Comparison of ENCODE assay signal across 8 mouse cellular contexts in genomic region chr5:9100849-9101801, GRCm38 (mm10). TPM values are rescaled to one million over a fixed set of nuclear protein-coding genes. Genes with fewer than 3 reads are reported as not detected.
DNase-seq lines count a peak whose midpoint lies in the region; ATAC-seq lines count a peak whose summit lies in the region.

No protein-coding gene starts in this region.

- H3K9ac ChIP-seq in heart, embryonic 11.5 days (ENCODE audit: low read depth, low read length): peak overlapping the region; percentile 73
- H3K9ac ChIP-seq in kidney, embryonic 15.5 days: peak overlapping the region; percentile 82

- ATAC-seq in heart, embryonic 11.5 days (replicated peaks; ENCODE audit: insufficient number of reproducible peaks, low FRiP score, low TSS enrichment): peak; percentile 73
- ATAC-seq in kidney, embryonic 15.5 days (replicated peaks; ENCODE audit: low FRiP score): peak; percentile 80

- peaks cover 22% of the 10 kb centered on the region for H3K27me3 ChIP-seq in embryonic facial prominence, embryonic 10.5 days (replicated peaks; ENCODE audit: low read depth, poor library complexity, severe bottlenecking)
- peaks cover 8% of the 10 kb centered on the region for H3K27me3 ChIP-seq in heart, embryonic 11.5 days (ENCODE audit: control insufficient read depth, insufficient read depth, low read length)
- peaks cover 9% of the 10 kb centered on the region; the same call in 1 of the 2 replicates for H3K27me3 ChIP-seq in kidney, embryonic 15.5 days

- H3K4me2 ChIP-seq in heart, embryonic 11.5 days: peak overlapping the region; percentile 93
- H3K4me2 ChIP-seq in kidney, embryonic 15.5 days: peak overlapping the region; percentile 73

- peaks cover 14% of the 10 kb centered on the region for H3K4me1 ChIP-seq in embryonic facial prominence, embryonic 10.5 days
- peaks cover 2% of the 10 kb centered on the region; the same call in 1 of the 2 replicates for H3K4me1 ChIP-seq in heart, embryonic 11.5 days (ENCODE audit: control insufficient read depth, insufficient read depth, low read length)
- peaks cover 8% of the 10 kb centered on the region for H3K4me1 ChIP-seq in kidney, embryonic 15.5 days

- peak overlapping the region; percentile 86 for H3K27ac ChIP-seq in embryonic facial prominence, embryonic 10.5 days (replicated peaks)
- H3K27ac ChIP-seq in heart, embryonic 11.5 days (ENCODE audit: low read depth, low read length): no peak overlapping the region
- peak overlapping the region; percentile 30 for H3K27ac ChIP-seq in kidney, embryonic 15.5 days

- peak; percentile 54 for DNase-seq in ES-CJ7 (ENCODE audit: low read depth, low spot score)
- DNase-seq in adrenal gland, postnatal 25 days: peak; percentile 66
- peak; percentile 73 for DNase-seq in embryonic facial prominence, embryonic 10.5 days (ENCODE audit: low spot score)
- peak; percentile 91 for DNase-seq in lung, postnatal 25 days (ENCODE audit: low spot score)
- DNase-seq in ovary, postnatal 14 days (ENCODE audit: low spot score): peak; percentile 41
- peak; percentile 44 to 63 for DNase-seq in urinary bladder, postnatal 4 days (ENCODE audit: low spot score in 2 of 2)

- peaks cover 5% of the 10 kb centered on the region; the same call in 1 of the 2 replicates for H3K9me3 ChIP-seq in embryonic facial prominence, embryonic 10.5 days
- H3K9me3 ChIP-seq in heart, embryonic 11.5 days (replicated peaks; ENCODE audit: control insufficient read depth, low read length): peaks cover 4% of the 10 kb centered on the region
- peaks cover 4% of the 10 kb centered on the region; the same call in 1 of the 2 replicates for H3K9me3 ChIP-seq in kidney, embryonic 15.5 days (replicated peaks)

- no peaks in the 10 kb centered on the region for H3K36me3 ChIP-seq in embryonic facial prominence, embryonic 10.5 days (replicated peaks)
- H3K36me3 ChIP-seq in heart, embryonic 11.5 days (ENCODE audit: control insufficient read depth, insufficient read depth, low read length): no peaks in the 10 kb centered on the region
- H3K36me3 ChIP-seq in kidney, embryonic 15.5 days: no peaks in the 10 kb centered on the region

- peak overlapping the region; percentile 86 for H3K4me3 ChIP-seq in embryonic facial prominence, embryonic 10.5 days
- H3K4me3 ChIP-seq in heart, embryonic 11.5 days (ENCODE audit: low read depth, low read length): peak overlapping the region; percentile 88
- H3K4me3 ChIP-seq in kidney, embryonic 15.5 days (replicated peaks): peak overlapping the region; percentile 79

- under 1% methylated on average over 73 of the region's 83 CpGs for WGBS in embryonic facial prominence, embryonic 10.5 days
- WGBS in heart, embryonic 11.5 days (ENCODE audit: insufficient replicate concordance): under 1% methylated on average over 70 of the region's 83 CpGs
- WGBS in kidney, embryonic 15.5 days: under 1% methylated on average over 77 of the region's 83 CpGs

RNA-seq across cellular contexts. Expression of gene Tmem243, which starts 0.7 kb away (rescaled TPM):
- 43.7 and 52.5 TPM in 2 replicates for total RNA-seq in adrenal gland, postnatal 25 days (2021)
- polyA plus RNA-seq in embryonic facial prominence, embryonic 10.5 days (2016; fragmentation: Nextera tagmentation; extraction: Ambion mirVana): 19.3 and 19.9 TPM in 2 replicates
- 8.7 and 11.4 TPM in 2 replicates for polyA plus RNA-seq in heart, embryonic 11.5 days (2014; fragmentation: Nextera tagmentation; extraction: Ambion mirVana)
- 20.7 and 21.6 TPM in 2 replicates for polyA plus RNA-seq in kidney, embryonic 15.5 days (2015; fragmentation: Nextera tagmentation; extraction: Ambion mirVana)

Comparison
In these comparisons a context has a peak if more than half of its experiments do, and no peak if none do; other contexts are left out.
1. DNase-seq: peak in every context shown above with its lines; median percentile 91 in lung, postnatal 25 days; 73 in embryonic facial prominence, embryonic 10.5 days; 66 in adrenal gland, postnatal 25 days; 54 in ES-CJ7; 54 in urinary bladder, postnatal 4 days; 41 in ovary, postnatal 14 days.